ENCODE assay signal across 10 mouse cellular contexts in genomic region chr9:44719632-44720357, GRCm38 (mm10). TPM values are rescaled to one million over a fixed set of nuclear protein-coding genes. Genes with fewer than 3 reads are reported as not detected.
DNase-seq lines count a peak whose midpoint lies in the region; ATAC-seq and TF ChIP-seq lines count a peak whose summit lies in the region.
"Had no signal": no experiment of that assay in that cellular context is flagged by ENCODE, and none has a peak within 500 bp of the region (broad histone marks: within the 10 kb centered on the region; RNA-seq: fewer than 3 reads in every experiment).

No protein-coding gene starts in this region.

- 61% methylated on average over 8 of the region's 8 CpGs for WGBS in heart, adult 2 months
- 78% methylated on average over 8 of the region's 8 CpGs for WGBS in heart, embryonic 15.5 days
- WGBS in midbrain, embryonic 13.5 days, result 73% methylated on average over 8 of the region's 8 CpGs

- no peak for TF ChIP-seq POLR2A in heart, adult 2 months (IDR thresholded peaks at IDR 0.05; ENCODE audit: insufficient read depth, low read depth, low read length)

- H3K79me2 ChIP-seq in heart, adult 2 months (replicated peaks; ENCODE audit: control insufficient read depth, insufficient read depth, low read length), result peaks cover 2% of the 10 kb centered on the region

- no peaks in the 10 kb centered on the region for H3K27me3 ChIP-seq in heart, adult 2 months (ENCODE audit: control insufficient read depth, insufficient read depth, low read length)
- no peaks in the 10 kb centered on the region for H3K27me3 ChIP-seq in heart, embryonic 15.5 days
- no peaks in the 10 kb centered on the region for H3K27me3 ChIP-seq in midbrain, embryonic 13.5 days

- peak overlapping the region; percentile 73 for H3K4me2 ChIP-seq in heart, embryonic 15.5 days
- H3K4me2 ChIP-seq in midbrain, embryonic 13.5 days (replicated peaks), result peak overlapping the region; percentile 92

- H3K4me1 ChIP-seq in heart, adult 2 months (ENCODE audit: control insufficient read depth, insufficient read depth, low read length), result peaks cover 25% of the 10 kb centered on the region
- peaks cover 69% of the 10 kb centered on the region for H3K4me1 ChIP-seq in heart, embryonic 15.5 days (replicated peaks)
- peaks cover 69% of the 10 kb centered on the region for H3K4me1 ChIP-seq in midbrain, embryonic 13.5 days (replicated peaks)

- H3K4me3 ChIP-seq in heart, adult 2 months, result no peak overlapping the region; the same call in 1 of the 2 replicates
- H3K4me3 ChIP-seq in heart, embryonic 15.5 days, result peak overlapping the region; percentile 59
- peak overlapping the region; percentile 86 for H3K4me3 ChIP-seq in midbrain, embryonic 13.5 days (replicated peaks)

- no peak for TF ChIP-seq CTCF in heart, adult 2 months (IDR thresholded peaks at IDR 0.05)

- H3K27ac ChIP-seq in heart, adult 2 months, result peak overlapping the region; percentile 90
- H3K27ac ChIP-seq in heart, embryonic 15.5 days, result peak overlapping the region; percentile 78
- peak overlapping the region; percentile 86 for H3K27ac ChIP-seq in midbrain, embryonic 13.5 days

- peak in 1 of 2 experiments; percentile 34 for DNase-seq in heart, adult 2 months
- no peak for DNase-seq in heart, postnatal 36 days
- DNase-seq in Muller cell, postnatal 12 days (ENCODE audit: inconsistent ontology term), result peak; percentile 69
- DNase-seq in adrenal gland, postnatal 4 days (ENCODE audit: low spot score in 2 of 2), result no peak
- DNase-seq in right cerebral cortex, postnatal 14 days, result no peak

- TF ChIP-seq EP300 in heart, adult 2 months (IDR thresholded peaks at IDR 0.05; ENCODE audit: insufficient read depth, low read depth, low read length), result 0 out of 2 replicates have a peak, but pooled peaks have one; percentile 25

- no peak for ATAC-seq in heart, embryonic 15.5 days (replicated peaks; ENCODE audit: insufficient number of reproducible peaks, insufficient read depth, low FRiP score, low read depth)
- ATAC-seq in midbrain, embryonic 13.5 days, result peak; percentile 21; the same call in 1 of the 2 replicates
- ATAC-seq in erythroid progenitor cell, adult 5-6 weeks (replicated peaks; ENCODE audit: low FRiP score, poor library complexity, severe bottlenecking), result no peak

- peaks cover 15% of the 10 kb centered on the region for H3K36me3 ChIP-seq in heart, adult 2 months (ENCODE audit: control insufficient read depth, insufficient read depth, low read length)
- H3K36me3 ChIP-seq in heart, embryonic 15.5 days, result peaks cover 16% of the 10 kb centered on the region
- H3K36me3 ChIP-seq in midbrain, embryonic 13.5 days, result peaks cover 36% of the 10 kb centered on the region

- H3K9me3 ChIP-seq in heart, embryonic 15.5 days (replicated peaks), result no peaks in the 10 kb centered on the region
- H3K9me3 ChIP-seq in midbrain, embryonic 13.5 days, result no peaks in the 10 kb centered on the region

- H3K9ac ChIP-seq in heart, adult 2 months (ENCODE audit: low read depth, low read length), result no peak overlapping the region
- peak overlapping the region; percentile 65 for H3K9ac ChIP-seq in heart, embryonic 15.5 days
- H3K9ac ChIP-seq in midbrain, embryonic 13.5 days (replicated peaks), result peak overlapping the region; percentile 93

- intact Hi-C loops in heart, adult 2 months (cut with DNase I), result no loop called here
- intact Hi-C loops in heart, postnatal 36 days (cut with DNase I), result no loop called here

RNA-seq across cellular contexts. Expression of gene Phldb1, which starts 15.2 kb away (rescaled TPM):
- total RNA-seq in heart, adult 2 months (2021), result 100 to 1,000 TPM; 104 to 108 TPM
- 146 and 165 TPM in 2 replicates for polyA plus RNA-seq in heart, adult 2 months (2012; rRNA removed)
- total RNA-seq in heart, postnatal 36 days (2021), result 100 to 1,000 TPM; 110 to 140 TPM
- 23.7 and 31.3 TPM in 2 replicates for polyA plus RNA-seq in heart, embryonic 15.5 days (2015; fragmentation: Nextera tagmentation; extraction: Ambion mirVana)
- 47.9 and 55.5 TPM in 2 replicates for polyA plus RNA-seq in midbrain, embryonic 13.5 days (2015; fragmentation: Nextera tagmentation; extraction: Ambion mirVana)
- total RNA-seq in adrenal gland, postnatal 4 days (2021), result 10 to 100 TPM; 58.5 to 76.1 TPM
- 3.8 TPM in 1 of 2 replicates, not detected in the other for total RNA-seq in erythroid progenitor cell, adult 5-6 weeks (2015; ENCODE audit: low replicate concordance)
- 0.26 and 4.4 TPM in 2 replicates for total RNA-seq in erythroid progenitor cell, adult 5-6 weeks (2017; ENCODE audit: low replicate concordance)

RNA-seq across cellular contexts. Expression of gene Treh, which starts 46.8 kb away (rescaled TPM):
- not detected for total RNA-seq in heart, adult 2 months (2021)
- not detected in 2 replicates for polyA plus RNA-seq in heart, adult 2 months (2012; rRNA removed)
- total RNA-seq in heart, postnatal 36 days (2021), result not detected
- polyA plus RNA-seq in heart, embryonic 15.5 days (2015; fragmentation: Nextera tagmentation; extraction: Ambion mirVana), result not detected in 2 replicates
- polyA plus RNA-seq in midbrain, embryonic 13.5 days (2015; fragmentation: Nextera tagmentation; extraction: Ambion mirVana), result not detected in 2 replicates
- not detected for total RNA-seq in adrenal gland, postnatal 4 days (2021)
- total RNA-seq in erythroid progenitor cell, adult 5-6 weeks (2015; ENCODE audit: low replicate concordance), result not detected in 2 replicates
- total RNA-seq in erythroid progenitor cell, adult 5-6 weeks (2017; ENCODE audit: low replicate concordance), result not detected in 2 replicates
- total RNA-seq: layer of hippocampus, postnatal 14 days had no signal
- polyA plus RNA-seq: erythroblast, embryonic 14.5 days had no signal

RNA-seq across cellular contexts. Expression of gene Arcn1, which starts 47.9 kb away (rescaled TPM):
- total RNA-seq in heart, adult 2 months (2021), result 10 to 100 TPM; 78.6 to 93.9 TPM
- 28.2 and 57.5 TPM in 2 replicates for polyA plus RNA-seq in heart, adult 2 months (2012; rRNA removed)
- 10 to 100 TPM; 84.4 to 89.0 TPM for total RNA-seq in heart, postnatal 36 days (2021)
- 106 and 125 TPM in 2 replicates for polyA plus RNA-seq in heart, embryonic 15.5 days (2015; fragmentation: Nextera tagmentation; extraction: Ambion mirVana)
- 142 and 145 TPM in 2 replicates for polyA plus RNA-seq in midbrain, embryonic 13.5 days (2015; fragmentation: Nextera tagmentation; extraction: Ambion mirVana)
- total RNA-seq in adrenal gland, postnatal 4 days (2021), result 100 to 1,000 TPM; 157 to 158 TPM
- 64.6 and 68.1 TPM in 2 replicates for total RNA-seq in erythroid progenitor cell, adult 5-6 weeks (2015; ENCODE audit: low replicate concordance)
- total RNA-seq in erythroid progenitor cell, adult 5-6 weeks (2017; ENCODE audit: low replicate concordance), result 58.0 and 97.5 TPM in 2 replicates

RNA-seq across cellular contexts. Expression of gene Ift46, which starts 47.9 kb away (rescaled TPM):
- 10 to 100 TPM; 22.7 to 27.8 TPM for total RNA-seq in heart, adult 2 months (2021)
- polyA plus RNA-seq in heart, adult 2 months (2012; rRNA removed), result 28.3 and 36.1 TPM in 2 replicates
- 10 to 100 TPM; 27.2 to 41.2 TPM for total RNA-seq in heart, postnatal 36 days (2021)
- 54.3 and 66.6 TPM in 2 replicates for polyA plus RNA-seq in heart, embryonic 15.5 days (2015; fragmentation: Nextera tagmentation; extraction: Ambion mirVana)
- polyA plus RNA-seq in midbrain, embryonic 13.5 days (2015; fragmentation: Nextera tagmentation; extraction: Ambion mirVana), result 171 and 183 TPM in 2 replicates
- total RNA-seq in adrenal gland, postnatal 4 days (2021), result 100 to 1,000 TPM; 122 to 127 TPM
- 15.1 and 18.4 TPM in 2 replicates for total RNA-seq in erythroid progenitor cell, adult 5-6 weeks (2015; ENCODE audit: low replicate concordance)
- 4.7 and 18.2 TPM in 2 replicates for total RNA-seq in erythroid progenitor cell, adult 5-6 weeks (2017; ENCODE audit: low replicate concordance)

Comparison
In these comparisons a context has a peak if more than half of its experiments do, and no peak if none do; other contexts are left out.
1. RNA of gene Phldb1, which starts 15.2 kb away (total RNA-seq): 110 to 140 TPM in heart, postnatal 36 days, 104 to 108 TPM in heart, adult 2 months and 58.5 to 76.1 TPM in adrenal gland, postnatal 4 days; 0.26 to 4.4 TPM in erythroid progenitor cell, adult 5-6 weeks; every median in the first group is over 10 times any median in the second.
2. Peak in every context shown above with its lines, with median percentiles within 50 percentile points of each other: H3K27ac ChIP-seq.